In the genomic region with DNA sequence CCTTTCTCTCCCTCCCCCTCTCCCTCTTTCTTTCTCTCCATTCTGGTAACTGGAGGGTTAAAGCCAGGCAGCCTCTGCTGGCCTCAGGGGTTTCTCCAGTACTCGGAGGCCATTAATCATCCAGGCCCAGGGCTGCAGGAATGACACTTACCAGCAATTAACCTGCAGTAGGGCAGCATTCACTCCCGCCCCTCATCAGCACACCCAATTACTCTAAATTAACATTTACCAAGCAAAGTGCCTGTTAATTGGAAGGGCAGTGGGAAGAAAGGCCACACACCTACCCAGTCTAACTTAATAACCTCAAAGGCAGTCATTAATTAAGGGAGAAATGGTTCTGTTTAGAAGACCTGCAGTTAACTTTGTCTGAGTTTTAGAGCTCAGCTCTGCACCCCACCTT, we compare ENCODE assay signal across 17 mouse cellular contexts. TPM values are rescaled to one million over a fixed set of nuclear protein-coding genes. Genes with fewer than 3 reads are reported as not detected.
A peak's percentile ranks its signal among the peaks of the same experiment; 100 is the strongest.
DNase-seq lines count a peak whose midpoint lies in the region; ATAC-seq and TF ChIP-seq lines count a peak whose summit lies in the region.
"Had no signal": no experiment of that assay in that cellular context is flagged by ENCODE, and none has a peak within 500 bp of the region (broad histone marks: within the 10 kb centered on the region; RNA-seq: fewer than 3 reads in every experiment).

No protein-coding gene starts in this region.

- peak; percentile 66 for DNase-seq in embryo, embryonic 10 days (ENCODE audit: low spot score)
- DNase-seq in embryo, embryonic 9.5 days (ENCODE audit: extremely low spot score): no peak
- DNase-seq in kidney, postnatal 0 days (ENCODE audit: low spot score): peak; percentile 37
- no peak for DNase-seq in kidney, adult 11 months
- peak; percentile 33 for DNase-seq in hindlimb bud, embryonic 11.5 days (ENCODE audit: extremely low spot score, low read depth, low spot score)
- DNase-seq in retina, embryonic 14.5 days (ENCODE audit: low spot score): peak; percentile 59
- no peak for DNase-seq in thymus, postnatal 10 days (ENCODE audit: low spot score in 2 of 2)
- DNase-seq: cerebellum, adult 18-20 months; heart, adult 2 months; liver, postnatal 0 days; thymus, postnatal 4 days had no signal

- no peak overlapping the region for H3K9ac ChIP-seq in kidney, postnatal 0 days (ENCODE audit: low read depth, low read length)
- H3K9ac ChIP-seq: limb, embryonic 13.5 days; liver, postnatal 0 days; stomach, embryonic 15.5 days had no signal

- H3K27me3 ChIP-seq in kidney, postnatal 0 days (ENCODE audit: insufficient read depth, low read length): no peaks in the 10 kb centered on the region
- H3K27me3 ChIP-seq: CH12.LX; stomach, embryonic 15.5 days had no signal

- no peak overlapping the region for H3K27ac ChIP-seq in kidney, postnatal 0 days
- H3K27ac ChIP-seq: embryonic facial prominence, embryonic 10.5 days; heart, adult 2 months; limb, embryonic 13.5 days; macrophage; stomach, embryonic 15.5 days had no signal

- WGBS in kidney, postnatal 0 days: 11% methylated on average over 2 of the region's 2 CpGs

- no peak for ATAC-seq in kidney, postnatal 0 days (replicated peaks; ENCODE audit: low FRiP score, low read depth)
- ATAC-seq in granulocyte monocyte progenitor cell, adult 5-6 weeks (replicated peaks; ENCODE audit: poor library complexity, severe bottlenecking): no peak
- ATAC-seq: liver, postnatal 0 days had no signal

- H3K36me3 ChIP-seq in kidney, postnatal 0 days (ENCODE audit: insufficient read depth, low read length): no peaks in the 10 kb centered on the region
- H3K36me3 ChIP-seq: embryonic facial prominence, embryonic 10.5 days; limb, embryonic 13.5 days; stomach, embryonic 15.5 days had no signal

- no peak overlapping the region for H3K4me3 ChIP-seq in kidney, postnatal 0 days (replicated peaks; ENCODE audit: low read depth, low read length)
- H3K4me3 ChIP-seq: embryonic facial prominence, embryonic 10.5 days; heart, adult 2 months; limb, embryonic 13.5 days; stomach, embryonic 15.5 days had no signal

- H3K4me2 ChIP-seq in kidney, postnatal 0 days (ENCODE audit: low read length): no peak overlapping the region
- H3K4me2 ChIP-seq: limb, embryonic 13.5 days; stomach, embryonic 15.5 days had no signal

- H3K4me1 ChIP-seq in kidney, postnatal 0 days (replicated peaks; ENCODE audit: insufficient read depth, low read length): no peaks in the 10 kb centered on the region

- no peaks in the 10 kb centered on the region for H3K9me3 ChIP-seq in kidney, postnatal 0 days (replicated peaks; ENCODE audit: low read length)
- H3K9me3 ChIP-seq: embryonic facial prominence, embryonic 10.5 days; limb, embryonic 13.5 days; stomach, embryonic 15.5 days had no signal

- no peak for TF ChIP-seq CTCF in kidney, postnatal 0 days (IDR thresholded peaks at IDR 0.05; ENCODE audit: low read depth)

RNA-seq across cellular contexts. Expression of a gene that starts 49.8 kb away (rescaled TPM):
- 48.1 and 53.1 TPM in 2 replicates for polyA plus RNA-seq in kidney, postnatal 0 days (2015; fragmentation: Nextera tagmentation; extraction: Ambion mirVana)
- total RNA-seq in granulocyte monocyte progenitor cell, adult 5-6 weeks (2014; fragmentation: Nextera tagmentation): 37.3 and 49.6 TPM in 2 replicates
- total RNA-seq in granulocyte monocyte progenitor cell, adult 5-6 weeks (2017): 18.8 and 21.5 TPM in 2 replicates

RNA-seq across cellular contexts. Expression of a gene that starts 50.1 kb away (rescaled TPM):
- 421 and 445 TPM in 2 replicates for polyA plus RNA-seq in kidney, postnatal 0 days (2015; fragmentation: Nextera tagmentation; extraction: Ambion mirVana)
- 823 and 839 TPM in 2 replicates for total RNA-seq in granulocyte monocyte progenitor cell, adult 5-6 weeks (2014; fragmentation: Nextera tagmentation)
- total RNA-seq in granulocyte monocyte progenitor cell, adult 5-6 weeks (2017): 356 and 361 TPM in 2 replicates

Comparison
In these comparisons a context has a peak if more than half of its experiments do, and no peak if none do; other contexts are left out.
1. DNase-seq: peak in embryo, embryonic 10 days (single experiment), kidney, postnatal 0 days (single experiment), hindlimb bud, embryonic 11.5 days (single experiment) and retina, embryonic 14.5 days (single experiment); none in embryo, embryonic 9.5 days (single experiment), kidney, adult 11 months (single experiment) and thymus, postnatal 10 days (0 of 2).